18 mouse cellular contexts compared by ENCODE assay signal in the genomic region with DNA sequence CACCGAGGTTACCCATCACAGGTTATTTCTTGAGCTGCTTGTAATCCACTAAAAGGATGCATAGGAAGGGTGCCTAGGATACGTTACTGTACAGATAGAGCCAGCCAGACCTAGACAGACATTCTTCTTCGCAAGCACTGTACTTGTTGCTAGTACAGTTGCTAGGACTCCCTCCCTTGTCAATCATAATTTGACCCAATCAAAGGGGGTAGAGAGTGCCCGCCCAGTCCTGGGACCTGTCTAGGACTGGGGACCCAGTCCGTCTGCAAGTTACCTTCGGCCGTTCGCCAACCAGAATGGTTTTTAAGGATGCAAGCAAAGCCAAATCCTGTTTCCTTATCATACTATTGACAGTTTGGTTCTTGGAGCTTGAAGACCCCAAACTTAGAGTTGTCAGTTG.
"Had no signal": no experiment of that assay in that cellular context is flagged by ENCODE, and none has a peak within 500 bp of the region (broad histone marks: within the 10 kb centered on the region; RNA-seq: fewer than 3 reads in every experiment).

No protein-coding gene starts in this region.

- H3K9ac ChIP-seq: lung, embryonic 14.5 days; midbrain, embryonic 13.5 days; midbrain, embryonic 15.5 days; neural tube, embryonic 13.5 days; neural tube, embryonic 15.5 days had no signal

- DNase-seq: lung, adult 18-20 months; lung, embryonic 14.5 days; lung, postnatal 10 days; lung, postnatal 4 days; retina, postnatal 1 day; right cerebral cortex, adult 18-20 months; right cerebral cortex, postnatal 25 days; right cerebral cortex, postnatal 4 days; spleen, adult 18-20 months; thymus, adult 18-20 months; thymus, postnatal 14 days; thymus, postnatal 36 days had no signal

- H3K4me3 ChIP-seq: midbrain, embryonic 10.5 days; midbrain, embryonic 13.5 days; midbrain, embryonic 15.5 days; myocyte; neural tube, embryonic 13.5 days; neural tube, embryonic 15.5 days had no signal

- H3K4me2 ChIP-seq: lung, embryonic 14.5 days; midbrain, embryonic 13.5 days; midbrain, embryonic 15.5 days; neural tube, embryonic 13.5 days; neural tube, embryonic 15.5 days had no signal

- H3K4me1 ChIP-seq: midbrain, embryonic 10.5 days; midbrain, embryonic 13.5 days; midbrain, embryonic 15.5 days; neural tube, embryonic 13.5 days; neural tube, embryonic 15.5 days had no signal

- H3K36me3 ChIP-seq: midbrain, embryonic 15.5 days; neural tube, embryonic 15.5 days had no signal

- H3K9me3 ChIP-seq: midbrain, embryonic 10.5 days; midbrain, embryonic 13.5 days; midbrain, embryonic 15.5 days; neural tube, embryonic 15.5 days had no signal

- ATAC-seq: midbrain, embryonic 13.5 days; midbrain, embryonic 15.5 days had no signal

- H3K27me3 ChIP-seq: midbrain, embryonic 15.5 days; neural tube, embryonic 13.5 days; neural tube, embryonic 15.5 days had no signal

- H3K27ac ChIP-seq: midbrain, embryonic 10.5 days; midbrain, embryonic 13.5 days; midbrain, embryonic 15.5 days; neural tube, embryonic 13.5 days; neural tube, embryonic 15.5 days had no signal
